ENCODE assay signal across 25 mouse cellular contexts in the genomic region with DNA sequence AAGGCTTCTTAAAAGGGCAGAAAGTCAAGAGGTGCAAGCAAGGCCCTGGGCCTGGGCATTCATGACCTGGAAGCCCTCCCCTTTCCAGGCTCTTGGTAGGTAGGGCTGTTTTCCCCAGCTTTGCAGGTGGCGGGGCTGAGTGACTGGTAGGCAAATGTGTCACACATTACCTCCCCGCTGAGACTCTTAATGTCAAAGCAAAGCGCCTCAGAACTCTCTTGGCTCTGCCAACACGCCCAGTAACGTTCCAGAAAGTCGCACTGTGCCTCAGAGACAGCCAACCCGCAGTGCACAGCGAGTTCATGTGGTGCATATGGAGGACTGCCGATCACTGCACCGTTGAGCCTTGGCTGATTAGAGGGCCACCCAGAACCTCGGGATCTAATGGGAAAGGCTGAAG. TPM values are rescaled to one million over a fixed set of nuclear protein-coding genes. Genes with fewer than 3 reads are reported as not detected.
DNase-seq lines count a peak whose midpoint lies in the region; ATAC-seq and TF ChIP-seq lines count a peak whose summit lies in the region.
"Had no signal": no experiment of that assay in that cellular context is flagged by ENCODE, and none has a peak within 500 bp of the region (broad histone marks: within the 10 kb centered on the region; RNA-seq: fewer than 3 reads in every experiment).

No protein-coding gene starts in this region.

- H3K27ac ChIP-seq in gastrocnemius, adult 2 months: peak overlapping the region; percentile 82; the same call in 1 of the 2 replicates
- H3K27ac ChIP-seq: embryonic facial prominence, embryonic 10.5 days; heart, embryonic 10.5 days; hindbrain, embryonic 12.5 days; neural tube, embryonic 15.5 days had no signal

- TF ChIP-seq CTCF in gastrocnemius, adult 2 months (IDR thresholded peaks at IDR 0.05): no peak

- intact Hi-C loops in gastrocnemius, adult 2 months (cut with DNase I): no loop called here

- no peak overlapping the region for H3K4me3 ChIP-seq in gastrocnemius, adult 2 months
- H3K4me3 ChIP-seq: embryonic facial prominence, embryonic 10.5 days; heart, embryonic 10.5 days; hindbrain, embryonic 12.5 days; neural tube, embryonic 15.5 days; stomach, embryonic 15.5 days had no signal

- DNase-seq in gastrocnemius, adult 2 months: no peak
- DNase-seq in gastrocnemius, adult 18-20 months (ENCODE audit: low spot score): no peak
- peak; percentile 44 for DNase-seq in R1 (ENCODE audit: low read depth, low spot score)
- DNase-seq in cerebellum, adult 11-12 months: peak; percentile 75
- peak; percentile 53 to 62 for DNase-seq in cerebellum, postnatal 36 days
- no peak for DNase-seq in c-Kit-positive CD71-positive TER-119-positive erythroid progenitor cells, embryonic 14.5 days (ENCODE audit: low spot score)
- DNase-seq in gastrocnemius, adult 8-10 months (ENCODE audit: low spot score in 2 of 2): no peak
- DNase-seq: adrenal gland, postnatal 10 days; B cell, adult 2 months; kidney, adult 8-10 months; lung, adult 18-20 months; lung, postnatal 4 days; right cerebral cortex, postnatal 25 days; thymus, adult 2 months had no signal

- no peak for ATAC-seq in frontal cortex, adult (ENCODE audit: low TSS enrichment)
- ATAC-seq: activated CD4-positive, CD25-positive, alpha-beta regulatory T cell, adult 4 months; midbrain, embryonic 16.5 days had no signal

RNA-seq across cellular contexts. Expression of a gene that starts 20.0 kb away (rescaled TPM):
- total RNA-seq in gastrocnemius, adult 2 months (2021): not detected
- total RNA-seq in gastrocnemius, adult 18-20 months (2021): not detected
- not detected for total RNA-seq in gastrocnemius, adult 8-10 months (2022)
- total RNA-seq: adrenal gland, postnatal 10 days; common myeloid progenitor, adult 5-6 weeks; gastrocnemius, postnatal 4 days; layer of hippocampus, postnatal 14 days had no signal

RNA-seq across cellular contexts. Expression of a gene that starts 41.9 kb away (rescaled TPM):
- total RNA-seq in gastrocnemius, adult 2 months (2021): 10 to 100 TPM; 29.3 to 32.1 TPM
- total RNA-seq in gastrocnemius, adult 18-20 months (2021): 10 to 100 TPM; 29.0 to 35.9 TPM
- 10 to 100 TPM; 20.0 to 33.0 (median 32.5) TPM for total RNA-seq in gastrocnemius, adult 8-10 months (2022)

Comparison
In these comparisons a context has a peak if more than half of its experiments do, and no peak if none do; other contexts are left out.
1. DNase-seq: peak in R1 (single experiment), cerebellum, adult 11-12 months (single experiment) and cerebellum, postnatal 36 days (2 of 2); none in gastrocnemius, adult 2 months (single experiment), gastrocnemius, adult 18-20 months (single experiment), c-Kit-positive CD71-positive TER-119-positive erythroid progenitor cells, embryonic 14.5 days (single experiment) and gastrocnemius, adult 8-10 months (0 of 2).